Mouse (Mus musculus) forebrain, embryonic 16.5 days (tissue): ENCODE results near the gene Lrrfip1. TPM values are rescaled to one million over a fixed set of nuclear protein-coding genes. Genes with fewer than 3 reads are reported as not detected.

Experiments
- ATAC-seq: fragments of 200-750 bp; cut with Nextera tagmentation; 2 replicates; pipeline ENCODE4 v1.8.0; 2017; ENCODE audit warnings: mild to moderate bottlenecking, moderate library complexity
- H3K27ac ChIP-seq: fragments of 300-500 bp; sonication (generic); 2 replicates; pipeline ENCODE4 v1.5.1; 2014; ENCODE audit warnings: low read length, control low read depth
- H3K27me3 ChIP-seq: fragments of 300-500 bp; sonication (generic); replicated peaks from 2 replicates; pipeline ENCODE4 v1.6.1; 2014; ENCODE audit warnings: low read length; ENCODE audit not compliant: control insufficient read depth, insufficient read depth
- H3K36me3 ChIP-seq: fragments of 300-500 bp; sonication (generic); 2 replicates; pipeline ENCODE4 v1.6.1; 2014; ENCODE audit not compliant: control insufficient read depth, insufficient read depth
- H3K4me1 ChIP-seq: fragments of 300-500 bp; sonication (generic); replicated peaks from 2 replicates; pipeline ENCODE4 v1.6.1; 2014; ENCODE audit warnings: low read length; ENCODE audit not compliant: control insufficient read depth, insufficient read depth
- H3K4me2 ChIP-seq: fragments of 300-500 bp; sonication (generic); 2 replicates; pipeline ENCODE4 v1.6.1; 2014; ENCODE audit warnings: mild to moderate bottlenecking, low read length, control low read depth
- H3K4me3 ChIP-seq: fragments of 300-500 bp; sonication (generic); replicated peaks from 2 replicates; pipeline ENCODE4 v1.5.1; 2014; ENCODE audit warnings: mild to moderate bottlenecking, low read length, control low read depth
- H3K9ac ChIP-seq: fragments of 300-500 bp; sonication (generic); replicated peaks from 2 replicates; pipeline ENCODE4 v1.6.1; 2014; ENCODE audit warnings: low read depth, low read length, control low read depth
- H3K9me3 ChIP-seq: fragments of 300-500 bp; sonication (generic); 2 replicates; pipeline ENCODE4 v1.6.1; 2016; ENCODE audit warnings: low read length; ENCODE audit not compliant: control insufficient read depth
- WGBS: fragments of 180-500 bp; shearing (Covaris S2); extraction: QIAGEN DNeasy Blood & Tissue Kit; methylation state at CpG from one replicate; pipeline ENCODE4 v1.1.7; 2014; 5-methylcytosine and 5-hydroxymethylcytosine counted together
- polyA plus RNA-seq: library from polyadenylated mRNA; unstranded; fragments of >200 nt; fragmentation: Nextera tagmentation; extraction: Ambion mirVana; gene quantifications from 2 replicates; pipeline ENCODE4 v1.2.1, GENCODE M21; 2015

Lrrfip1 gene
- polyA plus RNA-seq, 1 experiment from 2014 or later, result 48.5 TPM

DNA sequence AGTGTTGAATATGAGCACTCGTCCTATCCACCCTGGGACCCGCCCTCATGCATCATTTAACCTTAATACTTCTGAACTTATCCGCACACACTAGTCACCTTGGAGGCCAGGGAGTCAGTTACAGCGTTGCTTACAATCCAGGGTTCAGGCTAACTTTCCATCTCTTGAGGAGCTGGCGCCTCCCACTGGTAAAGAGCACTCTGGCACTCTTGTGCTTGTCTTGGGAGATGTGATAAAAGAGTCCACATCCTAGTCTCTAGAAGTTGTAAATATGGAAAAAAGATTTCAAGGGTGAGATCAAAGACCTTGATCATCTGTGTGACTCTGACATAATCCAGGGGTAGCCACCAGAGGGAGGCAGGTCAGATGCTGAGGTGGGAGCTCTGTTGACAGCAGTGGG, 109.0 kb downstream of the Lrrfip1 start:
- Histone ChIP-seq H3K4me3 (no peak overlapping the region), H3K27ac (no peak overlapping the region), H3K36me3 (0 out of 2 replicates have a peak, but pooled peaks cover 2% of the 10 kb centered on the region), H3K4me2 (no peak overlapping the region), H3K9ac (no peak overlapping the region), H3K4me1 (no peaks in the 10 kb centered on the region), H3K9me3 (no peaks in the 10 kb centered on the region), H3K27me3 (no peaks in the 10 kb centered on the region)
- no peak for ATAC-seq
- WGBS, result 73% methylated on average over 5 of the region's 5 CpGs

DNA sequence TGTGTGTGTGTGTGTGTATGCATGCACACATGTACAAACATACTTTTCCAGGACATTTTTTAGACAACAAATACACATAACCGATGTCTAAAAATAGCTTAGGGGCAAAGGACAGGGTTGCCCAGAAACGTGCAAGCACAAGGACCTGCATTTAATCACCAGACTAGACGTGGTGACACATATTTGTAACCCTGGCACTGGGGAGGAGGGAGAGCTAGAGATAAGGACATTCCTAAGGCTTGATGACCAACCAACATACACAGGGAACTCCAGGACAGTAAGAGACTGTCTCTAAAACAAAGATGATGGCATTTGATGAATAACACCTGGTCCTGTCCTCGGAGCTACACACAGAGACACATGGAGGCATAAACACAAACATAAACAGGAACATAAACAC, 110.8 kb downstream of the Lrrfip1 start:
- no peaks in the 10 kb centered on the region for H3K4me1 ChIP-seq
- no peak for ATAC-seq
- no peaks in the 10 kb centered on the region for H3K9me3 ChIP-seq
- no peaks in the 10 kb centered on the region for H3K27me3 ChIP-seq
- H3K27ac ChIP-seq, result no peak overlapping the region
- H3K36me3 ChIP-seq, result 0 out of 2 replicates have a peak, but pooled peaks cover 2% of the 10 kb centered on the region
- 86% methylated on average over 4 of the region's 4 CpGs for WGBS
- H3K4me2 ChIP-seq, result no peak overlapping the region
- H3K9ac ChIP-seq, result no peak overlapping the region
- no peak overlapping the region for H3K4me3 ChIP-seq

DNA sequence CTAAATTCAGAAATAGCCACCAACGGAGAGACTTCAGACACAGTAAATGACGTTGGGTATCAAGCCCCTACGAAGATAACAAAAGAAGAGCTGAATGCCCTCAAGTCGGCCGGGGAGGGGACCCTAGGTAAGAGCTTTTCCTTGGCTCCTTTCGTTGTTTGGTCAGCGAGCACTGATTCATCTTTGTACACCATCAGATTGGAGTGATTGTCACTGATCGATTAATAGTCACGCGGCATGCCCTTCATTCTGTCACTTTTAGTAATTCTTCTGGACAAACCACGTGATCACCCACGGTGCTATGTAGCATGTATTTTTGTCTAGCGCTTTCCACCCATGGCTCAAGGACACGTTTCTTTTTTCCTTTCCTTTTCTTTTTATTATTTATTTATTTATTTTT, 113.6 kb downstream of the Lrrfip1 start:
- H3K9me3 ChIP-seq, result no peaks in the 10 kb centered on the region
- no peak for ATAC-seq
- H3K4me3 ChIP-seq, result no peak overlapping the region
- no peaks in the 10 kb centered on the region for H3K27me3 ChIP-seq
- 92% methylated on average over 14 of the region's 14 CpGs for WGBS
- H3K36me3 ChIP-seq, result 0 out of 2 replicates have a peak, but pooled peaks cover 5% of the 10 kb centered on the region
- H3K4me1 ChIP-seq, result no peaks in the 10 kb centered on the region
- no peak overlapping the region for H3K4me2 ChIP-seq
- no peak overlapping the region for H3K9ac ChIP-seq
- no peak overlapping the region for H3K27ac ChIP-seq

DNA sequence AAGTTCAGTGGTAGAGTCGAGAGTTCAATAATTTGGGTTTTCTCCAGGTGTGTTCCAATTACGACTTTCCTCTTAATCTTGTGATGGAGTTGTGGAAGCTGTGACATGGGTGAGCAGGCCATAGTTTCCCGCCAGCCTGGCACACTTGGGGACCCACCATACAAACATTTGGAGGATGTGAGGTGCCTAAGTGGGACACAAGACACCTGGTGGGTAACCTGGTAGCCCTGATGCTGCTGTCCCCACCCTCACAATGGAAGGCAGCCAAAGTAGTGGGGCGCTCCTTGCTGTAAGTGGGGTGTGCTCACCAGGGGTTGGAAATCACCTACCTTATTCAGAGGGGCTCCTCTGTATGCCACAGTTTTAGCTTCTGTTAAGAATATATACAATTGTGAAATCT, 114.1 kb downstream of the Lrrfip1 start:
- WGBS, result 90% methylated on average over 4 of the region's 4 CpGs
- Histone ChIP-seq H3K9ac (no peak overlapping the region), H3K27me3 (no peaks in the 10 kb centered on the region), H3K4me2 (no peak overlapping the region), H3K4me3 (no peak overlapping the region), H3K9me3 (no peaks in the 10 kb centered on the region), H3K4me1 (no peaks in the 10 kb centered on the region), H3K27ac (no peak overlapping the region), H3K36me3 (0 out of 2 replicates have a peak, but pooled peaks cover 5% of the 10 kb centered on the region)
- no peak for ATAC-seq

DNA sequence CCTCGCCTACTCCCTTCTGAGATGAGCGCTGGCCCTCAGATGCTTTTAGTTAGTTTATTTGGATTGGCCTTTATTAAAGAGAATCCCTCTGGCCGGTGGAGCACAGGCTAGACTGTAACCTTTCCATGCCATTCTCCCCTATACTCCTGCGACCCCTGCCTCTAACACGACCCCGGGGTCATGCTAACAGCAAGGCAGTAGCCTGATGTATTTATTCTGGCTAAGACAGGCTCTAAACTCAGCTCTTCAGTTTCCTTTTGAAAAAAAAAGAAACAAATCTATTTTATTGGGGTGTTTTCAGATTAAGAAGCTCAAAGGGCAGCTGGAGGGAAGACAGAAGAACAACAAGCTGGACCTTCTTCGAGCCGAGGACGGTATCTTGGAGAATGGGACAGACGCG, 123.6 kb downstream of the Lrrfip1 start:
- Histone ChIP-seq H3K4me2 (no peak overlapping the region), H3K36me3 (no peaks in the 10 kb centered on the region; the same call in 1 of the 2 replicates), H3K4me1 (no peaks in the 10 kb centered on the region), H3K9me3 (no peaks in the 10 kb centered on the region), H3K4me3 (no peak overlapping the region), H3K27ac (no peak overlapping the region), H3K27me3 (no peaks in the 10 kb centered on the region), H3K9ac (no peak overlapping the region)
- ATAC-seq, result no peak
- WGBS, result 90% methylated on average over 11 of the region's 11 CpGs

DNA sequence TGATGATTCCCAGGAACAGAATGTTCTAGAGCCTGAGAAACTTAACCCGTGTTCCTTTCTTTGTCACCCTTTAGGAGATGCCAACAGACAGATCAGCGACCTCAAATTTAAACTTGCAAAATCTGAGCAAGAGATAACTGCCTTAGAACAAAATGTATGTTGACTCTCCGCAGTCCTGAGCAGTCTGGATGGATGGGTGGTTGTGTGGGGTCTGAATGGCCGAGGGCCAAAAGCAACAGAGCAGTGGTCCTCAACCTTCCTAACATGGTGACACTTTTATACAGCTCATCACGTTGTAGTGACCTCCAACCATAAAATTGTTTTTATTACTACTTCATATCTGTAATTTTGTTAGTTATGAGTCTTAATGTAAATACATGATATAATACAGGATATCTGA, 124.5 kb downstream of the Lrrfip1 start:
- Histone ChIP-seq H3K27me3 (no peaks in the 10 kb centered on the region), H3K4me3 (no peak overlapping the region), H3K9me3 (no peaks in the 10 kb centered on the region), H3K9ac (no peak overlapping the region), H3K36me3 (no peaks in the 10 kb centered on the region; the same call in 1 of the 2 replicates), H3K27ac (no peak overlapping the region), H3K4me1 (no peaks in the 10 kb centered on the region), H3K4me2 (no peak overlapping the region)
- WGBS, result 94% methylated on average over 5 of the region's 5 CpGs
- ATAC-seq, result no peak

DNA sequence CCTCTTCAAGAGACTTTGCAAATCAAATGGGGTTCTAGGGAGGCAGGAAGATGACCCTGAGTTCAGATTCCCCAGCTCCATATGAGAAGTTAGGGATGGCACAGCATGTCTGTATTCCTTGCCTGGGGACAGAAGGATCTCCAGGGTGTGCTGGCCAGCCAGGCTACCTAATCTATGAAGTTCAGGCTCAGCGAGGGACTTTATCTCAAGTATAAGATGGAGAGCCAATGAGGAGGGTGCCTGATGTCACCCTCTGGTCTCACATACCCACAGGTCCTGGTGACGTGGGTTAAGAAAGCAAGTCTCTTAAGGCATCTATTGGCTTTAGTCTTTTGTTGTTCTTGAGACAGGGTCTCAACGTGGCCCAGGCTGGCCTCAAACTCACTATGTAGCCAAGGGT, 124.9 kb downstream of the Lrrfip1 start:
- Histone ChIP-seq H3K9me3 (no peaks in the 10 kb centered on the region), H3K36me3 (no peaks in the 10 kb centered on the region; the same call in 1 of the 2 replicates), H3K4me3 (no peak overlapping the region), H3K27ac (no peak overlapping the region), H3K9ac (no peak overlapping the region), H3K4me2 (no peak overlapping the region), H3K4me1 (no peaks in the 10 kb centered on the region), H3K27me3 (no peaks in the 10 kb centered on the region)
- no peak for ATAC-seq
- 90% methylated on average over 3 of the region's 3 CpGs for WGBS

DNA sequence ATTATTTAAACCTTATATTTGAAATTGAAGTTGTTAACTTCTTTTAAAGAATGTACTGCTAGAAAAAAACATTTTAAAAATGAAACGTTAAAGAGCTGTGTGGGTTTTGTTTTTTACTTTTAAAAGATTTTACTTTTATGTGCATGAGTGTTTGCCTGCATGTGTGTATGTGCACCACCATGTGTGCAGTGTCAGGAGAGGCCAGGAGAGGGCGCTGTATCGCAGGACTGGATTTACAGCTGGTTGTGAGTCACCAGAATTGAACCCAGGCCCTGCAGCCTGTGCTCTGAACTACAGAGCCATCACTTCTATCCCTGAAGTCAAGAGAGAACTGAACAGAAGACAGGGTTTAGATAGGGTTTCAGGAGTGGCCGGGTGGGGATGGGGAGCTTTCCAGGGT, 130.3 kb downstream of the Lrrfip1 start:
- WGBS, result 92% methylated on average over 4 of the region's 4 CpGs

DNA sequence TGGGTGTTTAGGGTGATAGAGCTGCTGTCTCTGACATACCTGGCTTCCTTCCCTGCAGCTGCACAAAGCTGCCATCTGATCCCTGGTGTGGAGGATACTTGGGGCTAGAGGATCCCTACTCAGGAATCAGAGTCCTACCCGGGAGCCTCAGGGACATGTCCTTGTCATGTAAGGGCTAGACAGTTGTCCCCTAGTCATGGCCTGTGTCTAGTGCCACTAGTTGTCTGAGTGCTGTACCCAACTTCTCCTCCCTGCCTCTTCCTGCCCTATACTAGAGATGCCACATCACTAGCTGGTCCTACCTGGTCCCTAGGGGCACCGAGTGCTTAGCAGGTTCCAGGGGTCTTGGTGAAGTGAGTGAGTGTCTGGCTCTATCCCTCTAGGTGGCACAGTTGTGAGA, 138.5 kb downstream of the Lrrfip1 start:
- no peak for ATAC-seq
- WGBS, result 85% methylated on average over 2 of the region's 2 CpGs

More for the DNA sequence above, 130.3 kb downstream of the Lrrfip1 start:
- Histone ChIP-seq H3K4me1 (no peaks in the 10 kb centered on the region), H3K4me2 (no peak overlapping the region), H3K36me3 (no peaks in the 10 kb centered on the region; the same call in 1 of the 2 replicates), H3K9me3 (no peaks in the 10 kb centered on the region), H3K4me3 (no peak overlapping the region), H3K9ac (no peak overlapping the region), H3K27ac (no peak overlapping the region), H3K27me3 (no peaks in the 10 kb centered on the region)
- no peak for ATAC-seq

DNA sequence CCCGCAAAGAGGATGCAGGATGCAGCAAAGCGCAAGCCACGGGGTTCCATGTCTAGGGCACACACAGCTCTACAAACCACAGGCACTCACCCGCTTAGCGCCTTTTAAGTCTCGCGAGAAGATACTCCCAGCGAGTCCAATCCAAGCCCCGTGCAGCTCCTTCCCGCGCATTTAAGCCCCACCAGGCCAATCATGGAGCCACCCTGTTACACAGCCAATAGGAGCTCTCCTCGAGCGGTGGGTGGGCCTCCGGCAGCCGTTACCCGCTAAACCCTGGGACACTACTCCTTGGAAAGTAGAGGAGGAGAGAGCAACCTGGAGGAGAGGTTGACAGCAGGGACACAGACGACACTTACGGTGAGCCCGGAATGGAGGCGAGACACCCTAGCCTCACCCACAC, 146.3 kb downstream of the Lrrfip1 start, which contains the start of gene Rbm44:
TSS of gene Rbm44 (plus strand) at position 277 of the 400 bp plus-strand sequence.
- H3K4me3 ChIP-seq, result no peak within 1 kb of the TSS
- no peaks in the 10 kb centered on the region for H3K27me3 ChIP-seq
- H3K27ac ChIP-seq, result no peak within 1 kb of the TSS
- no peaks in the 10 kb centered on the region for H3K36me3 ChIP-seq
- H3K9ac ChIP-seq, result no peak within 1 kb of the TSS
- no peaks in the 10 kb centered on the region for H3K9me3 ChIP-seq
- no peaks in the 10 kb centered on the region for H3K4me1 ChIP-seq
- H3K4me2 ChIP-seq, result no peak within 1 kb of the TSS
- no peak for ATAC-seq
- WGBS, result 71% methylated on average over 20 of the region's 20 CpGs

More for the DNA sequence above, 138.5 kb downstream of the Lrrfip1 start:
- Histone ChIP-seq H3K9me3 (no peaks in the 10 kb centered on the region), H3K27ac (no peak overlapping the region), H3K36me3 (no peaks in the 10 kb centered on the region), H3K9ac (no peak overlapping the region), H3K4me2 (no peak overlapping the region), H3K27me3 (no peaks in the 10 kb centered on the region), H3K4me3 (no peak overlapping the region), H3K4me1 (no peaks in the 10 kb centered on the region)
